Mouse (Mus musculus): ENCODE data around the gene Guk1.

GRCm38 (mm10) chr11:59154220-59154619, 37.8 kb downstream of the Guk1 start:
- TF ChIP-seq EP300 (IDR thresholded peaks at IDR 0.05; ENCODE audit: insufficient read depth, low read depth, low read length) (0 out of 2 replicates have a peak, but pooled peaks have one; percentile 20), POLR2A (IDR thresholded peaks at IDR 0.05; ENCODE audit: insufficient read depth, low read depth, low read length) (no peak)

All from heart, adult 2 months (tissue).